Mouse (Mus musculus) embryonic facial prominence, embryonic 13.5 days (tissue): ENCODE results near the gene Rhbdd3. TPM values are rescaled to one million over a fixed set of nuclear protein-coding genes. Genes with fewer than 3 reads are reported as not detected.

ENCODE experiments used
- ATAC-seq: fragments of 200-750 bp; cut with Nextera tagmentation; 2 replicates; pipeline ENCODE4 v1.8.0; 2017; ENCODE audit warnings: low read depth; ENCODE audit not compliant: insufficient number of reproducible peaks, insufficient read depth, low FRiP score, low TSS enrichment
- H3K27ac ChIP-seq: fragments of 300-500 bp; sonication (generic); 2 replicates; pipeline ENCODE4 v1.5.1; 2015; ENCODE audit warnings: moderate library complexity, mild to moderate bottlenecking, inconsistent platforms
- H3K27me3 ChIP-seq: fragments of 300-500 bp; sonication (generic); 2 replicates; pipeline ENCODE4 v1.6.1; 2015; ENCODE audit warnings: mild to moderate bottlenecking, inconsistent platforms
- H3K36me3 ChIP-seq: fragments of 300-500 bp; sonication (generic); 2 replicates; pipeline ENCODE4 v1.6.1; 2015; ENCODE audit warnings: mild to moderate bottlenecking, inconsistent platforms
- H3K4me1 ChIP-seq: fragments of 300-500 bp; sonication (generic); 2 replicates; pipeline ENCODE4 v1.6.1; 2015; ENCODE audit warnings: inconsistent platforms
- H3K4me2 ChIP-seq: fragments of 300-500 bp; sonication (generic); 2 replicates; pipeline ENCODE4 v1.6.1; 2015; ENCODE audit warnings: moderate library complexity, mild to moderate bottlenecking, inconsistent platforms
- H3K4me3 ChIP-seq: fragments of 300-500 bp; sonication (generic); 2 replicates; pipeline ENCODE4 v1.5.1; 2015; ENCODE audit warnings: mild to moderate bottlenecking, inconsistent platforms
- H3K9ac ChIP-seq: fragments of 300-500 bp; sonication (generic); 2 replicates; pipeline ENCODE4 v1.6.1; 2015; ENCODE audit warnings: mild to moderate bottlenecking, inconsistent platforms
- H3K9me3 ChIP-seq: fragments of 300-500 bp; sonication (generic); 2 replicates; pipeline ENCODE4 v1.6.1; 2016; ENCODE audit warnings: inconsistent platforms
- WGBS: fragments of 180-500 bp; shearing (Covaris S2); methylation state at CpG from one replicate; pipeline ENCODE4 v1.1.7; 2015; ENCODE audit warnings: mixed read lengths; 5-methylcytosine and 5-hydroxymethylcytosine counted together
- polyA plus RNA-seq: library from polyadenylated mRNA; unstranded; fragments of >200 nt; fragmentation: Nextera tagmentation; extraction: Ambion mirVana; gene quantifications from 2 replicates; pipeline ENCODE4 v1.2.1, GENCODE M21; 2015

The Rhbdd3 gene
- polyA plus RNA-seq = 22.3 and 27.9 TPM in 2 replicates

DNA sequence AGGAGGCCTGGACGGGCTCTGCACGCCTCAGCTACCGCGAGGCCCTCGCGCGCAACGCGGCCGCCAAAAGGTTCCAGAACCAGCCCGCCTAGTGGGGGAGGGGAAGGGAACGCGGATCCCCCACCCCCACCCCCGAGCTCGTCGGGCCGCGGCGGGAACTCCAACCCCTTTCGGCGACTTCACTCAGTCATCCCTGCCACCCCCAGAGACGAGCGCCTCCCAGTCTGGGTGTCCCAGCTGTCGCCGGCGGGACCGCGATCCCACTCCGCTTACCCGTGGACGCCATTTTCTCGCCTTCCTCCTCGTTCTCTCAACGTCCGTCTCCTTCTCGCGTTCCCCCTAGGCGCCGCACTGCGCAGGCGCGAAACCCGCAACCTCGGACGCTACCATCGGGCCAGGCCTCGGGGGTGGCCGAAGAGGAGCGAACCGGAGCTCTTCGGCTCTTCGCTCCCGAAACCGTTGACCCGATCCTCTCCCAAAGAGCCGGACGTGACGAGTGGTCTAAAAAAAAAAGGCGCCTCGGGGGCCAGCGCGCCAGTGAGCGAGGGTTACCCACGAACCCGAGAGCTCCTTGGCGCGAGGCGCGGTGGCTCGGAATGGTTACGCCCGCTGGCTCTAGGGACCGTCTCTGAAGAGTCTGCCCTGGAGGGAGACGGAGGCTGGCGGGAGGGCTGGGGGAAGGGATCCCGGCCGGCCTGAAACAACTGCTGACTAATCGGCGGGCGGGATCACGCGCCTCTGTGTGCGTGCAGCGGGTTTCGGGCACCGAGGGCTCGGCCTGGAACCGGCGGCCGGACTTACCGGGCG lies at the start of gene Rhbdd3, which contains the start of gene Ewsr1:
TSS of gene Rhbdd3 (plus strand) at position 191 of the 807 bp plus-strand sequence.
TSS of gene Ewsr1 (minus strand) at position 531 of the 807 bp plus-strand sequence.
- H3K9me3 ChIP-seq = no peaks in the 10 kb centered on the region
- H3K4me2 ChIP-seq = peak within 1 kb of the TSS; percentile 87
- H3K36me3 ChIP-seq = peaks cover 3% of the 10 kb centered on the region
- under 1% methylated on average over 88 of the region's 92 CpGs for WGBS
- peak within 1 kb of the TSS; percentile 99 for H3K4me3 ChIP-seq
- H3K4me1 ChIP-seq = peaks cover 37% of the 10 kb centered on the region
- peak within 1 kb of the TSS; percentile 98 for H3K27ac ChIP-seq
- peak within 1 kb of the TSS; percentile 100 for H3K9ac ChIP-seq
- peak; percentile 83 for ATAC-seq
- no peaks in the 10 kb centered on the region for H3K27me3 ChIP-seq

DNA sequence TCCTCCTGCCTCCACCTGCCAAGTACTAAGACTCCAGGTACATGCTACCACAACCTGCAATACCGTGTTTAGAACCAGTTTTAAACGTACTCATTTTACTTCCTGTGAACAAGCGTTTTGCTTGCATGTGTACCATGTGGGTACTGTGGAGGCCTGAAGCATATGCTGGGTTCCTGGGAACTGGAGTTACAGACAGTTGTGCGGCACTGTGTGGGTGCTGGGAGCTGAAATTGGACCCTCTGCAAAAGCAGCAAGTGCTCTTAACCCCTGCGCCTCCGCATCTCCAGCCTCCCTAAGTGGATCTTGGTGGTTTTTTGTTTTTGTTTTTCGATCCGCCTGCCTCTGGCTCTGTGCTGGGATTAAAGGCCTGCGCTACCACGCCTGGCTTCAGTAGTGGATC lies 47.1 kb upstream of the Rhbdd3 start:
- no peaks in the 10 kb centered on the region for H3K9me3 ChIP-seq
- no peak overlapping the region for H3K9ac ChIP-seq
- H3K27ac ChIP-seq = no peak overlapping the region
- H3K4me1 ChIP-seq = peaks cover 7% of the 10 kb centered on the region; the same call in 1 of the 2 replicates
- H3K27me3 ChIP-seq = peaks cover 24% of the 10 kb centered on the region
- ATAC-seq = no peak
- 51% methylated on average over 10 of the region's 10 CpGs for WGBS
- H3K36me3 ChIP-seq = no peaks in the 10 kb centered on the region
- H3K4me2 ChIP-seq = no peak overlapping the region
- no peak overlapping the region for H3K4me3 ChIP-seq

DNA sequence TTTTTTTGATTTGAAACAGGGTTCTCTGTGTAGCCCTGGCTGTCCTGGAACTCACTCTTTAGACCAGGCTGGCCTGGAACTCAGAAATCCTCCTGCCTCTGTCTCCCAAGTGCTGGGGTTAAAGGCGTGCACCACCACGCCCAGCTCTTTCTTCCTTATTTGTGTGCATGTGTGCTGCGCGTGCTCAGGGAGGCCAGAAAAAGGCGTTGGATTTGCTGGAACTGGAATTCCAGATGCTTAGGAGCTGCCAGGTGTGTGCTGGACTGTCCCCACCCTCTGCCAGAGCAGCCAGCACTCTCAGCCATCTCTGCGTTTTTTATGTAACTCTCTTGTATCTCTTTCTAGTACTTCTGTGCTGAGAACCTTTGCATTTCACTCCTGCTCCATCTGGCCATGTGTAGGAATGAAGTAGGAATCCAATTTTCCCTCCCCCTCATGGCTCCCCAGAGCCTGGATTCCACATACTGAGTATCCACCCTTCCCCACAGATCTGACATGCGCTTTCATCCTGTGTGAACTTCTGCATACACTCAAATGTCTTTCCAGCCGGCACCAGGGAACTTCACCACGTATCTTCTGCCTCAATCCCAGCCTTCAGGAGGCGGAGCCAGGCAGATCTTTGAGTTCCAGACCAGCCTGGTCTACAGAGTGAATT lies 46.4 kb upstream of the Rhbdd3 start:
- Histone ChIP-seq H3K27ac (no peak overlapping the region), H3K4me3 (no peak overlapping the region), H3K36me3 (no peaks in the 10 kb centered on the region), H3K27me3 (peaks cover 31% of the 10 kb centered on the region), H3K4me2 (no peak overlapping the region), H3K4me1 (peaks cover 8% of the 10 kb centered on the region; the same call in 1 of the 2 replicates), H3K9ac (no peak overlapping the region), H3K9me3 (no peaks in the 10 kb centered on the region)
- no peak for ATAC-seq
- WGBS = 68% methylated on average over 10 of the region's 10 CpGs

DNA sequence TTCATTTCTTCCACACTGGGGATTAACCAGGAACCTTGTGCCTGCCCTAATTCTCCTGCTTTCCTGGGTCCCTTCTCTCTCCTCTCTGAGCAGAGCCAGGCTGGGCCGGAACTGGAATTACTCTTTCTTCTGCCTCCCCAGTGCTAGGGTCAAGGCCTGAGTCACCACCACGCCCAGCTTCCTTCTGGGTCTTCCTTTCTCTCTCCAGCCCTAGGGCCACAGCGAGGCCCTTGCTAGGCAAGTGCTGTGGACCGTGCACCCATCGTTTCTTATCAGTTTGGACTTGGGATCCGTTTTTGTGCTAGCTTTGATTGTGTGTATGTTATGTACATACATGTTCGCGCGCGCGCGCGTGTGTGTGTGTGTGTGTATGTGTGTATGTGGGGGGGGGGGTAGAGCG lies 44.6 kb upstream of the Rhbdd3 start:
- H3K4me2 ChIP-seq = no peak overlapping the region
- peaks cover 49% of the 10 kb centered on the region for H3K27me3 ChIP-seq
- H3K36me3 ChIP-seq = no peaks in the 10 kb centered on the region
- no peak overlapping the region for H3K27ac ChIP-seq
- peaks cover 24% of the 10 kb centered on the region for H3K4me1 ChIP-seq
- no peak for ATAC-seq
- no peak overlapping the region for H3K4me3 ChIP-seq
- no peak overlapping the region for H3K9ac ChIP-seq
- H3K9me3 ChIP-seq = no peaks in the 10 kb centered on the region
- 87% methylated on average over 14 of the region's 14 CpGs for WGBS

DNA sequence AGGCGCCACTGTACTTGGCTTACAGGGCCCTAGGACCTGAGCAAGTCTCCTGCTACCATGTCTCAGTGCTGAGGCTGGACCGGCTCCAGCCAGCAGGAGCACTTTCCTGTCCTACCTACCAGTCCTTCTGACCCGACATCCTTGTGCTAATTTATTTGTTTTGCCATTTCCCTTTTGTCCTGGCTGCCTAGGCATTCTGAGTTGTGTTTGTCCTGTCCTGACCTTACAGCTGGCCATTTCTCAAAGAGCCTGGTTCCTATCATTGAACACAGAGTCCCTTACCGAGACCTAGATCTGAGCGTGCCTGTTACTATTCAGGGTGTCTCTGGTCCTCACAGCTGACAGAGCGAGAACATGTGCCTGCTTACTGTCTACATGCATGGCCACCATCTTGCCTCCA lies 43.9 kb upstream of the Rhbdd3 start:
- Histone ChIP-seq H3K9ac (no peak overlapping the region), H3K4me2 (no peak overlapping the region), H3K27me3 (peaks cover 53% of the 10 kb centered on the region), H3K4me1 (peaks cover 31% of the 10 kb centered on the region), H3K36me3 (no peaks in the 10 kb centered on the region), H3K27ac (no peak overlapping the region), H3K9me3 (no peaks in the 10 kb centered on the region), H3K4me3 (no peak overlapping the region)
- ATAC-seq = no peak
- WGBS = 71% methylated on average over 6 of the region's 6 CpGs

DNA sequence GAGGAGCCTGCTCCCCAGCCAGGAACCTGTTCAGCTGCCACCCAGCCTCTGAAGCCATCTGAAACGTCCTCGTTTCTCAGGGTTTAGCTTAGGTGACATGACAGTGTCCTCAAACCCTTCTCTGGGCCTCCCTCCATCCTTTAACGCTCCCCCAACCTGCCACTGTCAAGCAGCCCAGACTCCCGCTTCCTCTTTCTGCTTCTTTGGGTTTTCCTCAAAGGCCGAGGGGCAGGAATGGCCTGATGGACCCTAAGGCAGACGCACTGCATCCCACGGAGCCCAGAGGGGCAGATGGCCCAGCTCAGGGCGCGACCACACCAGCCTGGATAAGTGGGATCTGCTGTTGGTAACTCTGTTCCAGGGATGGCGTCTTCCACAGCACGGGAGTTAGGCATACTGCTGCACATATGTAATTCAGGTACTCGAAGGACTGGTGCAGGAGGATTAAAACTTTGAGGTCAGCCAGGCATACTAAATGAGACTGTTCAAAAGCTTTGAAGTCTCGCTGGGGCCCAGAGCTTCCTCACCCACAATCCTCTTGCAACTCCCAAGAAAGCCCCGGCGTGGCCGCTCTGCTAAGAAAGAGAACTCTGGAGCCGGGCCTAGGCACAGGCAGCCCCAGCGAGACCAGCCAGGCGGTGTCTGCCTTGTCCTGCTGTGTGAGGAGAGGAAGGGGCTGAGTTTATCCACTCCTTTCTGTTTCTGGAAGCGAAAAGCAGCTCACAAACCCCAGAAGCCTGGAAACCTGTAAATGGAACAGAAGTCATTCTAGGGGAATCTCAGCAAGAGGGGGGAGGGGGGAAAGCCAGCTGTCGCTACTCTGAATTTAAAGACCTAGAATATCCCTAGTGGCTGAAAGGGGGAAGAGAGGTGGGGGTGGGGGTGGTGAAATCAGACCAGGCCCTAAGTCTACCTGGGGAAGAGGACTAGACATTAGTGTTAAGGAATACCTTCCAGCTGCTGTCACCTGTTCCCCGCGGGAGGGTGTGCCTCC lies 42.5 kb upstream of the Rhbdd3 start:
- no peak overlapping the region for H3K4me2 ChIP-seq
- peaks cover 6% of the 10 kb centered on the region; the same call in 1 of the 2 replicates for H3K36me3 ChIP-seq
- peaks cover 36% of the 10 kb centered on the region for H3K4me1 ChIP-seq
- peaks cover 65% of the 10 kb centered on the region for H3K27me3 ChIP-seq
- no peak overlapping the region for H3K4me3 ChIP-seq
- WGBS = 22% methylated on average over 23 of the region's 23 CpGs
- H3K9ac ChIP-seq = no peak overlapping the region
- H3K27ac ChIP-seq = no peak overlapping the region
- no peak for ATAC-seq
- no peaks in the 10 kb centered on the region for H3K9me3 ChIP-seq

DNA sequence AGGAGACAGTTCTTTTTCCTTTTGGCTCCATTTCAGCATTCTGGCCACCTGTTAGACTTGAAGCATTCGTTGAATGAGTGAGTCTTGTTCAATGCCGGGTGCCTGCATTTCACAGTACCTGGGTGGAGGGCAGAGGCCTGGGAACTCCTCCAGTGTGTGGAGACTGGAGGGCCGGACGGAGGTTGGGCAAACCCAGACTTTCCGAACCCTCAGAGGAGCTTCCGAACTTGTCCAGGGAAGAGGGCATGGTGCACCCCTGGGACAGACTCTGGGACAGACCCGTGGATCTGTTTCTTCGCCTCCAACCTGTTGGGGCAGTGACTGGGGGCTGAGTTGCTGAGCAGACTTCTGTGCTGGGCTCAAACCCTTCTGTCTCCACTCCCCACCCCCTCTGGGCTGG lies 41.7 kb upstream of the Rhbdd3 start:
- Histone ChIP-seq H3K27me3 (peaks cover 73% of the 10 kb centered on the region), H3K9ac (no peak overlapping the region), H3K4me3 (no peak overlapping the region), H3K4me2 (no peak overlapping the region), H3K9me3 (no peaks in the 10 kb centered on the region), H3K4me1 (peaks cover 44% of the 10 kb centered on the region), H3K27ac (no peak overlapping the region), H3K36me3 (peaks cover 6% of the 10 kb centered on the region; the same call in 1 of the 2 replicates)
- no peak for ATAC-seq
- WGBS = 39% methylated on average over 8 of the region's 8 CpGs

DNA sequence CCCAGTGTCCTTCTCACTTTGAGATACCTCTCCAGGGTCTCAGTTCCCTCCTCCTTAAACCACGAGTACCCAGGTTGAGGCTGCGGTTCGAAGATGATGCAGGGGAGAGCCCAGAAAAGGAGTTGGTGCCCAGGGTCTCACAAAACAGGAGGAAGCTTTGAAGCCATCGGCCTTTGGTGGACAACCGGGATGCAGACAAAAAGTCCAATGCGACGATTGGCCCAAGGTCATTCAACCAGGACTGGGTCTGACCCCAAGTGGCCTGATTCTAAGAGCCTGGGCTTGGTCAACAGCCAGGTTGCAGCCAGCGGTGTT lies 41.2 kb upstream of the Rhbdd3 start:
- 16% methylated on average over 8 of the region's 8 CpGs for WGBS
- Histone ChIP-seq H3K27ac (no peak overlapping the region), H3K36me3 (peaks cover 6% of the 10 kb centered on the region; the same call in 1 of the 2 replicates), H3K4me2 (peak overlapping the region; percentile 94), H3K4me1 (peaks cover 45% of the 10 kb centered on the region), H3K27me3 (peaks cover 77% of the 10 kb centered on the region), H3K4me3 (peak overlapping the region; percentile 55), H3K9ac (peak overlapping the region; percentile 75), H3K9me3 (no peaks in the 10 kb centered on the region)
- no peak for ATAC-seq

DNA sequence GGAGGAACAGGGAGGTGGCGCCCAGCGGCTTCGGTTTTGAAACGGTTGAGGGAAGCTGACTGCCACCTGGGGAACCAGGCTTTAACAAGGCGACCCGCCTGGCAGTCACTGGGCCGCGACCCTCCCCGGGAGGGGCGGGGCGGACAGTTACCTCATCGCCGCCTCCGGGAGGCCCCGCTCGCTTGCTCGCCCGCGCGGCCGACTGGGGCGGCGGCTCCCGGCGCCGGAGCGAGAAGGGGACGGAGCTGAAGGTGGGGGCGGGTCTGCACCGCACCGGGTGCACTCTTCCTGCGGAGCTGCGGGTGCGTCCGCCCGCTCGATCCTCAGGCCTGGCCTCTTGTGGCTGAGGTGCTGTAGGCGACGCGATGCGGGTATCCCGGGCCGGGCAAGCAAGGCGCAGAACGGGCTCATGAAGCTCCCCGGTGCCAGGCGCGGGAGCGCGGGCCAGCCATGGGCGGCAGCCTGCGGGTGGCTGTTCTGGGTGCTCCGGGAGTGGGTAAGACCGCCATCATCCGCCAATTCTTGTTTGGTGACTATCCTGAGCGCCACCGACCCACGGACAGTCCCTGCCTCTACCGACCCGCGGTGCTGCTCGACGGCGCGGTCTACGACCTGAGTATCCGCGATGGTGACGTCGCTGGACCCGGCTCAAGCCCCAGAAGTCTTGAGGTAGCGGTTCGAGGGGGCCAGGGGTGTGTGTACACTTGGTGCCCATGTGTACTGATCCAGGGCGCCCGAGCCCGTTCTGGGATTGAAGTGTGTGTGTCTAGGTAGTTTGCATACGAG lies 40.7 kb upstream of the Rhbdd3 start, which contains the start of gene Rasl10a:
TSS of gene Rasl10a (plus strand) at position 273 of the 786 bp plus-strand sequence.
- Histone ChIP-seq H3K9me3 (no peaks in the 10 kb centered on the region), H3K4me2 (peak within 1 kb of the TSS; percentile 94), H3K27me3 (peaks cover 83% of the 10 kb centered on the region), H3K4me1 (peaks cover 49% of the 10 kb centered on the region), H3K27ac (no peak within 1 kb of the TSS), H3K9ac (peak within 1 kb of the TSS; percentile 75), H3K4me3 (peak within 1 kb of the TSS; percentile 55), H3K36me3 (peaks cover 6% of the 10 kb centered on the region; the same call in 1 of the 2 replicates)
- WGBS = 2% methylated on average over 77 of the region's 77 CpGs
- no peak for ATAC-seq

DNA sequence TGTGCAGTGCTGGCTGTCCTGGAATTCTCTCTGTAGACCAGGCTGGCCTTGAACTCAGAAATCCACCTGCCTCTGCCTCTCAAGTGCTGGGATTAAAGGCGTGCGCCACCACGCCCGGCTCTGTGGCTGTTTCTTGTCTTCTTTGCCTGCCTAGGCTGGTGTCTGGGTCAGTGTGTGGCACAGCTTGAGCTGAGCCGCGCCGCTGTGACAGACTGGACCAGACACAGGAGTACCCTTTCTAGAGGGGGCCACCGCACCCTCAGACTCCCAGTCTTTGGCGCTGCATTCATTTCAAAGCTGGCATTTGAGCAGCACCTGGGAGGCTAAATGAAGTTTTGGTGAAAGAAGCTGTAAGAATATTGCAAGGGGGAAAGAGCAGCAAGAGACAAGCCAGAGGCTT lies 39.9 kb upstream of the Rhbdd3 start:
- ATAC-seq = no peak
- Histone ChIP-seq H3K9ac (no peak overlapping the region), H3K4me1 (peaks cover 57% of the 10 kb centered on the region), H3K27ac (no peak overlapping the region), H3K4me2 (peak overlapping the region; percentile 94; the same call in 1 of the 2 replicates), H3K4me3 (no peak overlapping the region), H3K36me3 (peaks cover 6% of the 10 kb centered on the region; the same call in 1 of the 2 replicates), H3K27me3 (peaks cover 90% of the 10 kb centered on the region), H3K9me3 (no peaks in the 10 kb centered on the region)
- WGBS = 30% methylated on average over 9 of the region's 9 CpGs
